Mouse (Mus musculus): ENCODE measurements around the gene Adgrg5.

Adgrg5 gene

DNA sequence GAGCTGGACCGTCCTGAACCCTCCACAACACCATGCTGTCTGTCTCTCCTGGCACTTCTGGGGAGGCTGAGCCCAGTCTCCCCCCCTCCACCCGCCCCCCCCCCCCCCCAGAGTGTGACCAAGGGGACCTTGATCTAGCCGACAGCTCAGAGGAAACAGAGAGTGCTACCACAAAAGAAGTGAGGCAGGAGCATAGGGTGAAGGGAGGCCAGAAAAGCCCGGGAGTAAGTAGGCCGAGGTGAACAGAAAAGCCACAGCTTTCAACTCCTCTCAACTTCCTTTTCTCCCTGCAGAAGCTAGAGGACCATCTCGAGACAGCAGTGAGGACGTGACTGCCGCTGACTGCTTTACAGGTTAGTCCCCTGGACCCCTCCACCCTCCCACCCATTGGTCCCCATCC lies at the start of gene Adgrg5:
Gene Adgrg5 (plus strand): TSS at position 290 of the 400 bp plus-strand sequence.
- no peak for DNase-seq (ENCODE audit: low spot score)

DNA sequence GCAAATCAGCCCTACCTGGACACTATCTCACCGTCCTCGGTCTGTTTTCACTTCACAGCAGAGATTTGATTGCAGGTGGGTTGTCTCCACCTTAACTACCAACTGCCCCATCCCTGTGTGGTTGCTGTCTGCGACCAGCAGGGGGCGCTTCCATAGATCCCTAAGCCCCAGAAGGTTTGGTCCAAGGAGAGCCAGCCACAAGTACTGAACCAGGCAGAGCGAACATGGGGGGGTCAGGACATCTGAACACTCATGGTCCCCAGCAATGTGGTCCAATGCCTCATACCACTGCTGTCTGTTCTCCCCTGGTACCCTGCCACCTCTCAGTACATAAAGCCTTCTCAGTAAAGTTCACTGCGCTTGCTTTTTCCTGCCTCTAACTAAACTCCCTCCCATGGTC lies 49.1 kb upstream of the Adgrg5 start:
- peak; percentile 81 for DNase-seq (ENCODE audit: low spot score)

DNA sequence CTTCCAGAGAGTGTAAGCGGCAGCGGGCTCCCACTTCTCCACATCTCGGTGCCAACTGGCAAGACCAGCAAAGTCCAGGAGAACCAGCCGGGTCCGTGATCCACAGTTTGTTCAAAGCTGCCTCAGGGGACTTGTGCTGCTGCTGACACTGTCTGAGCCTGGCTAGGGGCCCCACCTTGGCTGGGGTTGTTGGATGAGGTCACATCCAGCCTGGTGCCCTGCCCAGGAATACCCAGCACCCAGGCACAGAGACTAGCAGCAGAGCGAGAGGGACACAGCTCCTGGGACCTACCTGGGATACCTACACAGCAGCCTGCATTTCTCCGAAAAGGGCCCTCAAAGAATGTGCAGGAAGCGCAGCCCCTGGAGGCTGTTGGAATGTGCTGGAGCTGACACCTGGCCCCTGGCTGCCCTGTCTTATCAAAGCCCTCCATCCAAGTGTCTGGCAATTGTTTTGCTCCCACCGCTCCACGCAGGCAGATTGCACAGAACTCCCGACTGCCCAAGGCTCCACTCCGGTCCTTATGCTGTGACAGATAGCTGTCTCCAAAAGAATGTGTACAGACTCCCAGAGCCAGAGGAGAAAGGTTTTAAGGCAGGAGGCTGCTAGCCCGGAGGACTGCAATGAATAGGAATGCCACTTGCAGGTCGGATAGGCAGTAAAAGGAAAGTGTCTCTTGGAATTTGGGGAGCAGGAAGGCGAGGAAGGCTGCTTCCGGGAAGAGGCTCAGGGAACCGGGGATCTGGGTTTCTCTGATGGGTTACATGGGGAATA lies 48.2 kb upstream of the Adgrg5 start:
- DNase-seq (ENCODE audit: low spot score), result no peak

DNA sequence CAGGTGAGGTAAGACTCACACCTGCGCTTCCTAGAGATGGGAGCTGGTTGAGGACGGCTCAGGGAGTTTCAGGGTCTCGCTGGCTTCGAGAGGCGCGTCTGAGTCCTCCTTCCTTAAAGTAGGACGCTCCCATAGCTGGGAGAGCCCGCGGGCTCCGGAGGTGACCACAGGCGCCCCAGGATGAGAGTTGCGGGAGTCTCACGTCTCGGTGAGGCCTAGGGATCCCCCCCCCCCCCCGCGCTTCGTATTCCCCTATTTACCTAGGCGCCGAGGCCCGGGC lies 47.7 kb upstream of the Adgrg5 start:
- no peak for DNase-seq (ENCODE audit: low spot score)

DNA sequence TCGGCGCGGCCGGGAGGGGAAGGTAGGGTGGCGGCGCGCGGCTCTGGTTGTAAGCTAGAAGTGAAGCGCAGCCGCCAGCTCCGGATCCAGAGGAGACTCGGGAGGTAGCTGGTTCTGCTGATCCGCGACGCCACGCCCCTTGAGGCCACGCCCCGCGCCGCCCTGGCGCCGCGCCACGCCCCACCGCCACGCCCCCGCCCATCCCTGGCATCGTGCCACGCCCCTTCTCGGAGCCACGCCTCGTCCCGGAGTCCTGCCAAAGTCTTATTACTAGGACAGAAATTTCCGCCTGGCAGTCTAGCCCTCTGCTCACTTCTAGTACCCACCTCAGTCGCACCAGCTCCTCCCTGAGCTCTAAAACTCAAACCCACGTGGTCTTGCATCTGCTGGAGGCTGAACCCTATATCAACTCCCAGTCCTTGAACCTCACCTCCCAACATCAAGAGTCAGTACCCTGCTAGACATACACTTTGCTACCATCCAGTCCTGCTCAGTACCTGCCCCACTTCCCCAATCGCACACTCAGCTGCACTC lies 47.2 kb upstream of the Adgrg5 start, which contains the start of gene Dok4:
Gene Dok4 (minus strand): TSS at position 134 of the 534 bp plus-strand sequence.
- DNase-seq (ENCODE audit: low spot score), result peak; percentile 83

DNA sequence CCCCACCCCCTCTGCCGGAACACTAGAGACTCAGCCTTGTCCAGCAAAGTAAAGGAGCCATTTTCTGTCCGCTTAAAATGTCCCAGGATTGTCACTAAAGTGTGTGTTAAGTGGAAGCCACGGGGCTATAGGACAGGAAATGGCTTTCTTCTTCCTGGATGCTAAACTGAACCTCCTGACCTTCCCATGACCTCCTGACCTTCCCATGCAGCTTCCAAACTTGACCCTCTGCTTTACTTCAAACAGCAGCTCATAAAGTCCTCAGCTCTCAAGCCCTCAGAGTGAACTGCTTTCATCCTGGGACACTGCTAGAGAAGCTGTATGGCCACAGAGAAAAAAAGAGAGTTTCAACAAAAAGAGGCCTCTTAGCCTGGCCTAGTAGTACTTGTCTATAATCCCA lies 46.7 kb upstream of the Adgrg5 start:
- DNase-seq (ENCODE audit: low spot score), result no peak

DNA sequence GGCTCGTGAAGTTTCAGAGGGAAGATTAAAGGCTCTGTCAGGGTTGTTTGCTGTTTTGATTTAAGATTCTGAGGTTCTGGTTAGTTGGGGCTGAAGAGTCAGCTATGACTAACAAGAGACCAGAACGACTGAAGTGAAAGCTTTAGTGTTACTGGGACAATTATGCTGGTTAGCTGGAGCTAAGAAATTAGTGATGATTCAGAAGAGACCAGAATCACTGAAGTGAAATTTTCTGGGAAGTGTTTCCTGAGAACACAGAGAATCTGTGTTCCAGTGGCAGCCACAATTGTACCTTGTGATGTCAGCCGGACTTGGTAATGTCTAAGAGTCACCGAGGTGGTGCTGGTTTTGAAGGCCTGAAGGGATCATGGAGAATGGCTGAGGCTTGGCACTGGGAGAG lies 42.8 kb upstream of the Adgrg5 start:
- no peak for DNase-seq (ENCODE audit: low spot score)

DNA sequence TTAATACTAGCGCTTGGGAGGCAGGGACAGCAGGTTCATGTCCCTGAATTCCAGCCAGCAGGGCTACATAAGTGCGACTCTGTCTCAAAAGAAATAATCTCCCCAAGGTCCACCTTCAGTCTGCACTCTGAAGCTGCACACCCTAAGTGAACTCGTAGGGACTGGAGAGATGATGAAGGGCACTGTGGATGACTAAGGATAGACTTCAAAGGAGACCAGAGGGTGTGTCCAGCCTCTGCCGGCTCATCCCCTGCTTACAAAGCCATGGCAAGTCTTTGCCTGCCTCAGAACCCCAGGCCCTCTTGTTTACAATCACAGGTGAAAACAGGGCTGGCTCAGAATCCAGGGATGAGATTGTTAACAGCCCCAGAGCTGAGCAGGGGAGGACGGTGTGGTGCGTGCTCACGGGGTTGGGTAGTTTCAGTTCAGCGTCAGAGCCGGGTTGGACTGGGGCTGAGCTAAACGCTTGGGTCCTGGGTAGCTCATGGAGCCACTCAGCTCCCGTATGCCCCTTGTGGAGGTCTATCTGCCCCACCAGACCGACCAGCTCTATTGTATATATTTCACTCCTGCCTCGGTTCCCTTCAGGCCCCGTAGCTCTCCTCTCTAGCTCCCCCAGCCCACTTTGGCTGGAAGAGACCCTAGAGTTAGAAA lies 35.0 kb upstream of the Adgrg5 start:
- no peak for DNase-seq (ENCODE audit: low spot score)

DNA sequence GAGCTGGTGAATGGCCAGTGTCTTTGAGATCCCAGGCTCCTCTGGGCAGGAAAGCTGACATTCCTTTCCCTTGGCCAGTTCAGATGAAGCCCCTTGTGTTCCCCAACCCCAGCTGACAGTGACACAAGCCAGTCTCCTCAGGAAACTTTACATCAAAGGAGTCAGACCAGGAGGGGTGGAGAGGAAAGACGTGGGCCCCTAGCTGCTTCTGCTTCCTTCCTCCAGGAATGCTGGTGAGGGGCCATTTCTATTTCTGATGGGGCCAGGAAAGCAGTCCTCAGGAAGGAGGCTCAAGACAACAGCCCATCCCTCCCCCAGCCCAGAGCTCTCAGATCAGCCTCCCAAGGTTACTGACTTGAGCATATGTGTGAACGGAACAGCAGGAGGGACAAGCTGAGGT lies 30.6 kb upstream of the Adgrg5 start:
- DNase-seq (ENCODE audit: low spot score), result no peak

DNA sequence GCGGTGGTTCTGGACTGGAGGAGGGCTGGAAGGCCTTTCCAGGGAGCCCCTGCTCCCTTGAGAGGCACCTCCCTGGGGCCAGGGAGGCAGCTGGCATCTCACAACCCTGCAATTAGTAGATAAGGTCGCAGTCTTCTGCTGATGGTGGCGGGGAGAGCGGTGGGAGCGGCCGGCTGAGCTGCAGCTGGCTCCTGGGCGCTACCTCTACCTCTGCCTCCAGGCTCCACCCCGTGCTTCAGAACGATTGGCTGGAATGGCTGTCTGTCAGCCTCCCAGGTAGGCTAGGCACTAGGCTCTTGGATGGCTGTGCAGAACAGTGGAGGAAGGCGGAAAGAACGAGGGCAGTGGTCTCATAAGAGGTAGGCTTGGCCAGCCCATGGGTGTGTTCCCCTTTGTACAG lies 24.2 kb upstream of the Adgrg5 start:
- DNase-seq (ENCODE audit: low spot score), result peak; percentile 90

DNA sequence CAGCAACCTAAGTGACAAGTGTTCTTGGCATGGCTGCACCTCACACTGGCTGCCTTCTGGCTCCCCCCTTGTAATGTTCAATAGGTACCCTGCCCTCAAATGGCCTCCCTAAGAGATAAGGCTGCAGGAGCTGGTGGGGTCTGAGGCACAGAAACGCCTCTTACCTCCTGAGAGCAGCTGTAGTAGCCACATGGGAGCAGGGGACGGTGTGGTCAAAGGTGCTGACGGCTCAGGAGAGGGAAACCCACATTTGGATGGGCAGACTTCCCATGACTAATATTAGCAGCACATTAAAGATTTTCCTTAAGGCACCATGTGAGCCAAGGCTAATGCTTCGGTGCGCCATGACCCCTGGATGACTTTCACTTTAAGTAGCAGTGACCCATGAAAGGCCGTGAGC lies 22.9 kb upstream of the Adgrg5 start:
- no peak for DNase-seq (ENCODE audit: low spot score)

DNA sequence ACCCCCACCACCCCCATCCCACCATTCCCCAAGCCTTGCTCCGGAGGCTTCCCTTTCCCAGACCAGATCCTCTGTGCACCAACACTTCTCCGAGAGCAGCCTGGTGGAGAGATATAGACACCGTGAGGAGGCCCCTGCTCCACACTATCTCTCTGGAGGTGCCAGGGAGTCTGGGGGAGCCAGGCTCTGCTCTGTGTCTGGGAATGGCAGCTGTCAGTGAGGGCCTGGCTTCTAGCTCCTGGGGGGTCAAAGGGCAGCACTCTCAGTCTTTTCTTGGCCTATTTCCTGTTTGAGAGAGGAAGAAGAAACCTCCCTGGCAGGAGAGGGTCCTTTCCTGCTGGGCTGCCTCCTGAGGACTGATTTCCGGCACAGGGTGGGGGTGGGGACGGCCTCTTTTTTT lies 22.5 kb upstream of the Adgrg5 start:
- no peak for DNase-seq (ENCODE audit: low spot score)

DNA sequence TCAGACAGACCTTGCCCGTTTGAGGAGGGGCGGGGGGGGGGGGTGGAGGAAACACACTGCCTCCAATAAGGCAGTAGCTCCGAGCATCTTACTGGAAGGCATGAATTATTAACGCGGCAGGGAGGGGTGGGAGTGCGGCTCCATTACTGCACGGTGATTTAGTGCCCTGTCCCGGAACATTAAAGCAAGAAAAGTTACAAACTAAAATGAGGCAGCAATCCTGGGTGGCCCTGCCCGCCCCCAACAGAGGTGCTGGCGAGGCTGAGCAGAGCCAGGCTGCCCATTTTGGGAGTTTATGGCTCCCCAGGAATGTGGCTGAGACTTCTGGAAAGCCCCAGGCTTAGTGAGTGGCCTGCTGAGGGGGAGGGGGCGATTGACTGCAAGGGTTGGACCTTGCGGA lies 19.8 kb upstream of the Adgrg5 start:
- DNase-seq (ENCODE audit: low spot score), result no peak

DNA sequence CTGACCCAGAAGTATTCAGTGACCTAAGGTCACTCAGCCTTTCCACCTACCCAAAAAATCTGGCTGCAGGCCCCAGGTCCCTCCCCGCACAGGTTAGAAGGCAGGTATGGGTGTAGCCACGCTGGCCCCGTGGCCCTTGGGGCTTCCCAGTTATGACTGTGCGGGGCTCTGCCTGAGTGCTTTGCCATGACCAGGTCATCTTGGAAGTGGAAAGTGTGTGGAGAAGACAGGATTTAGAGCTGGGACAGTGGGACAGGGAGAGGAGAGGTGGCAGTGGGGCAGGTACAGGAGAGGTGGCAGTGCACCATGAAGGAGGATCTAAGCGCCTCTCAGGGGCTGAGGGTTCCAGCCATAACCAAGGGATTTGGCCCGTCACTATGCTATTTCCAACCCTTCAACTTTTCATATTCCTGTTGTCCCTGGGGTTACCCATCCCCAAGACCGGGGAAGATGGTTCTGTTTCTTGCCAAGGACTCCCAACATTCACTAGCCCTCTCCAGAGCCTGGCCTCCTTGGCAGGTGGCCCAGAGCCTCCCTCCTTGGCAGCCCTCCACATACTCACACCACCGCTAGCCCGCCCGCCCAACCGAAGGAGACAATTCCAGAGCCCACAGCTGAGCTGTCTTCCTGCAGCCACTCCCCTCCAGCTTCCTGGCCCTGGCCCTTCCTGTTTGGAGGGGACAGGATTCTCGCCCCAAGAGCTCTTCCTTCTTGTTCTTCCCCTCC lies 18.9 kb upstream of the Adgrg5 start:
- no peak for DNase-seq (ENCODE audit: low spot score)

DNA sequence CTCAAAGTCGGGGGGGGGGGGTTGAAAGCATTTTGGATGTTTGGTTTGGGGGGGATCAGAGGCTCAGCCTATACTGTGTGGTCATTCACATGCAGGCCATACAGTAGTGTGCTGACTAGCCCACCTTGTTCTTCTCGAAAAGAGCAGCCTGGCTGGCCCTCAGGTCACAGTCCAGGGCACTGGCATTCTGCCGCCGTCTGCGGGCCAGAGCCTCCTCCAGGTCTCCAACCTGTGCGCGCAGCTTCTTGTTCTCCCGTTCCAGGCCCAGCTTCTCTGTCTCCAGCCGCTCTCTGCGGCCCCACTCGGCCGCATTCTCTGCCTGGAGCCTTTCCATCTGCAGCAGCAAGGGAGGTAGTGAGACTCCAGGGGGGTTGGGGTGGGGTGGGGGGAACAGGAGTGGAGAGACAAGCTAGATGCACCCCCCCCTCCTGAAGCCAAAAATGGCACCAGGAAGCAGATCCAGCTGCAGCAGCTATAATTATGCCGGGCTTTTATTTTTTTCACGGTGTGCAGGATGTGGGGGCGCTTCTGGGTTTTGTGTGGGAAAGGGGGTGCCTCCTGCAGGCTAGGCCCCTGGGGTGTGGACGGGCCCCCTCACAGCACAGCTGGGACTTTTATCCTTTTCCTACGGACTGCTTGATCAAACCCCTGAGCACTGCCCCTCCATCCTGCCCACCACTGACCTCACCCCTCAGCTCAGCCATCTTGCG lies 15.7 kb upstream of the Adgrg5 start:
- DNase-seq (ENCODE audit: low spot score), result no peak

DNA sequence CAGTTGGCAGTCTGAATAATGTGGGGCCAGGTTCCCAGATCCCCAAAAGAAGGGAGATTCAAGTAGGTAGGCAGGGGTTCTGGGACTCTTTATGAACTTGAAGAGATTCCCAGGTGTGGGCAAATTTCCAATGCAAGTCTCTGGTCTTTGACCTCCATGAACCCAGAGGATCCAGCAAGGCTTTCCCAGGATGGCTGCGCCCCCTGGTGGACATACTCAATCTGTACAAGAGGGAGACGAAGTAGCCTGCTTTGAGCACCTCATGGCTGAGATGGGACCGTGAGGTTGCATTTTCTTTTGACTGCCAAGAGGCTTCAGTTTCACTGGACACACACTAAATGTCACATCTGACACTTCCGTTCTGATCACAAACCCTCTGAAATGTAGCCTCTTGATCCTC lies 14.6 kb upstream of the Adgrg5 start:
- peak; percentile 88 for DNase-seq (ENCODE audit: low spot score)

DNA sequence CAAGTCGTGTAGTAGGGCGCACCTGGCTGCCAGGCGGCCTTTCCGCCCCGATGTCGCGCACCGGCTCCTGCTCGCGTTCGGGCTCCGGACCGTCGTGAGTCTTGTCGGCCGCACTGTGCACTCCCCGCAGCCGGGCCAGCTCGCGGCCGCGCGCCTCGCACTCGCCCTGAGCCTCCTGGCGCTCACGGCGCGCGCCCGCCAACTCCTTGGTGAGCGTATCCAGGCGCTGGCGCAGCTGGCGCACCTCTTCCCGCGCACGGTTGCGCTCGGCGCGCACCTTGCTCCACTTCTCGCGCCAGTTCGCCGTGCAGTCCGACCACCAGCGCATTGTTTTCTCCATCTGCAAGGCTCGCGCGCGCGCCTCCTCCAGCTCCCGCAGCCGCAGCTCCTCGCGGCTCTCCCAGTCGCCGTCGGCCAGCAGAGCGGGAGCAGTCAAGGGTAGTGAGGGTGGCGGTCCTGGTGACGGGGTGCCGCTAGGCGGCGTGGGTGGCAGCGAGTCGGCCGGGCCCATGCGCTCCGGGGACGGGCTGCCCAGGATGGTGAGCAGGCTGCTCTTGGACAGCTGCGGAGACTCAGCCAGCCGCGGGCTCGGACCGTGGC lies 10.3 kb upstream of the Adgrg5 start:
- DNase-seq (ENCODE audit: low spot score), result no peak

DNA sequence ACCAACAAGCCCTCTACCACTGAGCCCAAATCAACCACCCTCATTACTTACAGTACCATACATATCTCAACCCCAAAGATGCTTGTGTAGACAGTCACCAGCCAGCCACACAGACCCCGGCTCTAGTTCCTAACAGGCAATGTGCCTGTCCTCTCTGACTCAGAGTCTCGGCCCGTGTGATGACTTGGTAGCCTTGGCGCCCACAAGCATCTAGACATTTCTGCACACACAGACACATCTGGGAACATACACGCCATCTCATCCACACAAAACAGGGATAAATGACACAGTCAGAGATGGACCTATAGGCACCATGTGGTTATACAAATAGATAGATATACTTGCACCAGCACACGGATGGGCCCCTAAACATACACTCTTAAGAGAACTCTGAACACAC lies 9.2 kb upstream of the Adgrg5 start:
- DNase-seq (ENCODE audit: low spot score), result no peak

DNA sequence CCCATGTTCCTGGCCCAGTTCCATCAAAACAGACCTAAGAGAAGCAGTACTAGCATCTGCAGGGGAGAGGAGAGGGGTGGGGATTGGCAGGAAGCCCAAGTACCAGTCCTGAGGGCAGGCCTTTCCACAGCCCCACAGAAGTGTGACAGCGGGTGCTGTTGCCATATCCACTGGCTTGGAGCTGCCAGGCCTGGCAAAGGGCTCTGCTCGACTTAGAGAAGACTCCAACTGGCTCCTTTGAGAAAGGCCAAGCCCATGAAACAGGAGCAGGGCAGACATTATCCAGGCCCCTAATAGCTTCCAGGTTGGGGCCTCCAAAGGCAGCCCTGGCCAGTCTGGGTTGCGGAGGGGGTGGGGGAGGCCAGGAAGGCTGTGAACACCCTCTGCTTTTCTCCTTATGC lies 8.8 kb upstream of the Adgrg5 start:
- DNase-seq (ENCODE audit: low spot score), result no peak

DNA sequence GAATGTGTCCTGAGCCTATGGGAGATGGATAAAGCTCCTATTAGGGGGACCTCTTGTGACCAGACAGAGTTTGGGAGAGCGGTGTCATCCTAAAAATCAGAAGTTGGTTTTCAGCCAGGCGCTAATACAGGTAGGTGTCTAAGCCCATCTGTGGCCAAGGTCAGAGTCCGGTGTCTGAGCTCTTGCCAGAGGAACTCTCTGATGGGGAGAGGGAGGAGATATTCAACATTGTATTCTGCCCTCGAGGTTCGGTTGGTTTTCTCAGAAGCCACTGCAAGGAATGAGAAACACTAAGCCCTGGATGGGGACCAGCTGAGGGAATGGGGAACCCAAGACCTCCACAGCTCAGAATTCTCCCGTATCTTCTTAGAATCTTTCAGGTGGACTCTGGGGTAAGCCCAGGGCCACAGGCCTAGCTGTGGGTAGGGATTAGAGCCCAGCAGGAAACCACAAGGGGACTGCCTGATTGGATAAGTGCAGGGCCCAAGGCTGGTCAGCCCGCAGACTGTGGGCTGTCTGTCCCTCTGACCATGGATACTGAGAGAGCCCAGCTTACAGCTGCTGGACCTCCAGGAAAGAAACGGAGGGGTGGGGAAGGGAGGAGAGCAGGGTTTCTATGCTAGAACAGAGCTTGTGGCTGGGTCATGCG lies 7.1 kb upstream of the Adgrg5 start:
- DNase-seq (ENCODE audit: low spot score), result no peak

DNA sequence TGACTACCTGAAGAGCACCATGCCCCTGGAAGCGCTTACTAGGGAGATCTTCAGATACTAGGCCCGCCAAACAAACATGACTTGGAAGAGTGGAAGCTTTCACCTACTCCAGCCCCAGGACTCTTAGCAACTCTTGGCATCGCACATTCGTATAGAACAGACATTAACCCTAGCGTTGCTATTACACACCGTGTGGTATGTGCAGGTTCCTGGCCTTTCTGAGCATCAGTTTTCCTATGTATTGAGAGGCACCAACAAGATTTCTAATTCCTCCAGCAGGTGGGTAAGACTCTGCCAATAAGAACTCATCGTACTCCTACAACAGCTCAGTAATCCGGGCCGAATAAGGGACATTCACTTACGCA lies 6.6 kb upstream of the Adgrg5 start:
- DNase-seq (ENCODE audit: low spot score), result no peak

DNA sequence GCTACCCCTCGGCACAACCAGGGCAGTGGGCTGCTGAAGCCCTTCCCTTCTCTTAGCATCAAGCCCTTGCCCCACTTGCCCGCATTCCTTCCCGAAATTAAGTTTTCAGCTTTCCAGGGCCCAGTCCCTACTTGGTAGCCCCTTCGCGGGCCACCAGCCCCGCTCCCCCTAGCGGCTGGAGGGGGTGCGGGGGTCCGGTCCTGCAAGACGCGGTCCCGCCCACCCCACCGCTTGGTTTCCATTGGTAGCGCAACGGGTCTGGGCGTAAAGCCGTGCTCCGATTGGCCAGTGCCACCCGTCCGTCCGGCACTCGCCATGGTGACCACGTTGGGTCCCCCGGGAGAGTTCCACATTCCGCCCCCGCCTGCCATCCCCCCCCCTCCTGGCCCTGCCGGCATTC lies 6.1 kb upstream of the Adgrg5 start:
- DNase-seq (ENCODE audit: low spot score), result peak; percentile 54
